Mouse (Mus musculus): ENCODE measurements around the gene Itga10.

GRCm38 (mm10) chr3:96701003-96701402, 55.6 kb downstream of the Itga10 start:
- no peak for TF ChIP-seq CTCF (conservative IDR thresholded peaks at IDR 0.05; ENCODE audit: insufficient read depth, insufficient read length, low read depth, low read length)
- no peak for TF ChIP-seq POLR2A (IDR thresholded peaks at IDR 0.05; ENCODE audit: low read depth, low read length)
